Mouse (Mus musculus): ENCODE data around the gene Synm. TPM values are rescaled to one million over a fixed set of nuclear protein-coding genes. Genes with fewer than 3 reads are reported as not detected.
A peak's percentile ranks its signal among the peaks of the same experiment; 100 is the strongest.

Synm gene
- total RNA-seq (2014; rRNA removed) = 6.0 and 11.6 TPM in 2 replicates
- polyA plus RNA-seq (2015; fragmentation: Nextera tagmentation; extraction: Ambion mirVana) = 4.2 and 4.7 TPM in 2 replicates

DNA sequence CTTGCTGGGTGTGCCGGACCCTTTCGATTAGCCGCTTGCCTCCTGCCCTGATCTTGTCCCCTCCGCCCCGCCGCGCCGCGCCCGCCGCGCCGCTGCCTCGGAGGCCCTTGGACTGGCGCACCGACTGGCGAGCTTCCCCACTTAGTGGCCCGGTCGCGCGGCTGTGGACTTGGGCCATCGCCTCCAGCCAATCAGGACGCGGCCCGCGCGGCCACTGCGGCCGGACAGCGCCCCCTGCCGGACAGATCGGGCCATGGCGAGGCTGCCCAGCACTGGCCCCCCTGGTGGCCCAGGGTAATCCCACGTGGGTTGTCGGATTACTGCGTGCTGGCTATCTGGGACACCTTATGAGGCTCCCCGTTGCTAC lies at the start of gene Synm:
Gene Synm, minus strand, starts transcription at position 114 of the 367 bp plus-strand sequence.
- Histone ChIP-seq H3K36me3 (ENCODE audit: insufficient read depth, low read length) (no peaks in the 10 kb centered on the region), H3K4me1 (ENCODE audit: insufficient read depth, low read length) (no peaks in the 10 kb centered on the region), H3K4me3 (ENCODE audit: low read depth, low read length) (peak within 1 kb of the TSS; percentile 65), H3K27ac (ENCODE audit: low read depth, low read length) (peak within 1 kb of the TSS; percentile 70), H3K9me3 (ENCODE audit: low read length) (no peaks in the 10 kb centered on the region), H3K4me2 (ENCODE audit: low read depth, low read length, poor library complexity, severe bottlenecking) (peak within 1 kb of the TSS; percentile 95), H3K9ac (replicated peaks; ENCODE audit: low read length, poor library complexity, severe bottlenecking) (peak within 1 kb of the TSS; percentile 57), H3K27me3 (ENCODE audit: insufficient read depth, low read length) (no peaks in the 10 kb centered on the region)
- 1% methylated on average over 34 of the region's 37 CpGs for WGBS
- DNase-seq (ENCODE audit: low spot score) = peak; percentile 88
- ATAC-seq (ENCODE audit: low FRiP score) = peak; percentile 92
- TF ChIP-seq CTCF (IDR thresholded peaks at IDR 0.05) = peak; percentile 96

DNA sequence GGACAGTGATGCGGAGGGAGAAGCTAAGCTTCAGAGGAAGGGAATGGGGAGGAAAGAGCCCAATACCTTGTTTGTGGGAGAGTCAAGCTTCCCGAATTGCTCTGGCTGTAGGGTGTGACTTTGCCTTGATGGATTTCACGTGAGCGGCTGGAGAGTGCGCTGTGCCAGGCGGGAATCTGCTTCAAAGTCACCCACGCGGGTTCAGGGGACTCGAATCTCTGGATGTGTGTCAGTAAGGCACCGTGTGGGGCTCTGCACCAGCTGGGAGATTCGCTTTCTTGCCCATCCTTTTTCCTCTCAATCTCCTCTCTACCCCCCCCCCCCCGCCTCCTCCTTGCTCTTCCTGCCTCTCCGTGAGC lies 44.3 kb upstream of the Synm start:
- no peak overlapping the region for H3K27ac ChIP-seq (ENCODE audit: low read depth, low read length)
- ATAC-seq (ENCODE audit: low FRiP score) (peak; percentile 44), DNase-seq (ENCODE audit: low spot score) (no peak)
- H3K4me1 ChIP-seq (ENCODE audit: insufficient read depth, low read length) = 0 out of 2 replicates have a peak, but pooled peaks cover 8% of the 10 kb centered on the region
- H3K9me3 ChIP-seq (ENCODE audit: low read length) = no peaks in the 10 kb centered on the region
- H3K4me2 ChIP-seq (ENCODE audit: low read depth, low read length, poor library complexity, severe bottlenecking) = peak overlapping the region; percentile 72
- 14% methylated on average over 12 of the region's 13 CpGs for WGBS
- peak overlapping the region; percentile 31 for H3K4me3 ChIP-seq (ENCODE audit: low read depth, low read length)
- TF ChIP-seq CTCF (IDR thresholded peaks at IDR 0.05) = no peak
- peak overlapping the region; percentile 44; the same call in 1 of the 2 replicates for H3K9ac ChIP-seq (replicated peaks; ENCODE audit: low read length, poor library complexity, severe bottlenecking)
- no peaks in the 10 kb centered on the region for H3K27me3 ChIP-seq (ENCODE audit: insufficient read depth, low read length)
- H3K36me3 ChIP-seq (ENCODE audit: insufficient read depth, low read length) = no peaks in the 10 kb centered on the region

DNA sequence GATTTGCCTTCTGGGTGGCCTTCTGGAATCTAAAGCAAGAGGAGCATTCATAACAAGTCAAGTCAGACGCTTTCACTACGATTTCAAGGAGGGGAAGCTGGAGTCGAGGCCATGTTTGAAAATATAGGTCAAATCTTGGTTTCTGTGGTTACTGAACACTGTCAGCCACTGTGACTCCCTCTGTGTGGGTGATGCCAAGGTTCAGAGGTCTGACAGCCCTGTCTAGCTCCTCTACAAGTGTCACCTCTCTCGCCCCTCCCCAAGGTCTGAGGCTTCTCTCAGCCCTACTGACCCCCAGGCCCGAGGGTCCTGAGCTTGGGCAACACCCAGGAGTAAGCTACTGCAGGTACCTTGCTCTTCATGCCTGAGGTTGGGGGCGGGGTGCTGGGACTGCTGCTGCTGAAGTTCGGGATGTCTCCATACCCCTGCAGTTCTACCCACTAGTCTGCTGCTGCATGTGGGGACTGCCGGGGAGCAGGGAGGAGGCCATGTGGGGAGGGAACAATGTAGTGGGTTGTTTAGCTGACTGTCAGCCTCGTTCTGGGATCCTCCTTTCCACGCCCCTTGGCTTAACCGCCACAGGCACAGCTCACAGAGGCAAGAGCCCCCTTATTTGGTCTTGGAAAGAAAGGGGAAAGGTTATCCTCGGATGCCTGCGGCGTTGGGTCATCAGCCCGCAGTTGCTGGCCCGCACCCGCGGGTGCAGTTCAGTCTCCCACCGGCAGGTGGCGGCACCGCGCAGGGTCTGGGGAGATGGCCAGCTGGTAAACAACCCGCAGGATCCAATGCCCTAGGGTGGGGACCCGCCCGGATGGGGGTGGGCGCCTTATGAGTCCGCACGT lies 43.7 kb upstream of the Synm start:
- no peaks in the 10 kb centered on the region for H3K36me3 ChIP-seq (ENCODE audit: insufficient read depth, low read length)
- TF ChIP-seq CTCF (IDR thresholded peaks at IDR 0.05) = peak; percentile 99
- H3K9me3 ChIP-seq (ENCODE audit: low read length) = no peaks in the 10 kb centered on the region
- peak overlapping the region; percentile 44; the same call in 1 of the 2 replicates for H3K9ac ChIP-seq (replicated peaks; ENCODE audit: low read length, poor library complexity, severe bottlenecking)
- 0 out of 2 replicates have a peak, but pooled peaks cover 8% of the 10 kb centered on the region for H3K4me1 ChIP-seq (ENCODE audit: insufficient read depth, low read length)
- H3K4me2 ChIP-seq (ENCODE audit: low read depth, low read length, poor library complexity, severe bottlenecking) = peak overlapping the region; percentile 72
- WGBS = 16% methylated on average over 26 of the region's 28 CpGs
- H3K4me3 ChIP-seq (ENCODE audit: low read depth, low read length) = peak overlapping the region; percentile 31
- DNase-seq (ENCODE audit: low spot score) = peak; percentile 63
- H3K27ac ChIP-seq (ENCODE audit: low read depth, low read length) = no peak overlapping the region
- ATAC-seq (ENCODE audit: low FRiP score) = peak; percentile 69
- no peaks in the 10 kb centered on the region for H3K27me3 ChIP-seq (ENCODE audit: insufficient read depth, low read length)

DNA sequence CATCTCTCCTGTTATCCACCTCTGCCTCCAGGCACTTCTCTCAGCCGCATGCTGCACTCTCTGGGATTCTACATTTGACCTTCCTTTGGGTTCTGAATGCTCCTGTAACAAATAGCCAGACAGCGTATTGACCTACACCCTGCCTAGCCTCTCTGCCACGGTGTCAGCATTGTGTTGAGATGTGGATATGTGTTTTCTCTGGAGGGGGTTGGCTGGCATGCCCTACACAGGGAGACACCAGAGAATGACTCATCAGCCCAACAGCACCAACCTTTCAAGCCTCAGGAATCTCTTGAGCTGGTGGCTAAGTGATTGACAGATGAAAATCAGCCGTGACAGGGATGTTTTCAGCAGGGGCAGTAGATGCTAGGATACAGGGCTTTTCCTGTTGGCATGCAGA lies 41.5 kb upstream of the Synm start:
- no peaks in the 10 kb centered on the region for H3K9me3 ChIP-seq (ENCODE audit: low read length)
- no peak for TF ChIP-seq CTCF (IDR thresholded peaks at IDR 0.05)

DNA sequence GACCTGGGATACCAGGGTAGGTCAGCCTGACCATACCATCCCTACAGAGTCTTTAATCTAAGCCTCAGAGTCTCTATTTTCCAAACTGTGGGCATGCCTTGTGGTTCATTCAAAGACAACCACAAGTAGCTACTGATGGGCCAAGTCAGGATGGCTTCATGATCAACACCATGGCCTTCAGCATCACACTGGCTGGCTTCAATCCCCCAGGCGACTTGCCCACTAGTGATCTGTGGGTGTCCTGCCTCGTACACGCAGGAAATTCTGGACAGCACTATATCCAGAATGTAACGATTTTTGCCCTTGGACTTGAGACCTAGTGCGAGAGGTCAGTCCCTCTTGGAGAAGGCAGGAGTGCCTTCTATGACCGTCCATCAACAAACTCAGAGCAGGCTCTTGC lies 41.0 kb upstream of the Synm start:
- ATAC-seq (ENCODE audit: low FRiP score) (no peak), DNase-seq (ENCODE audit: low spot score) (no peak)
- no peak for TF ChIP-seq CTCF (IDR thresholded peaks at IDR 0.05)
- H3K9me3 ChIP-seq (ENCODE audit: low read length) = no peaks in the 10 kb centered on the region
- no peak overlapping the region for H3K4me3 ChIP-seq (ENCODE audit: low read depth, low read length)
- H3K27ac ChIP-seq (ENCODE audit: low read depth, low read length) = no peak overlapping the region
- H3K9ac ChIP-seq (replicated peaks; ENCODE audit: low read length, poor library complexity, severe bottlenecking) = no peak overlapping the region
- no peak overlapping the region for H3K4me2 ChIP-seq (ENCODE audit: low read depth, low read length, poor library complexity, severe bottlenecking)
- no peaks in the 10 kb centered on the region for H3K36me3 ChIP-seq (ENCODE audit: insufficient read depth, low read length)
- 92% methylated on average over 6 of the region's 6 CpGs for WGBS
- no peaks in the 10 kb centered on the region for H3K27me3 ChIP-seq (ENCODE audit: insufficient read depth, low read length)
- 0 out of 2 replicates have a peak, but pooled peaks cover 8% of the 10 kb centered on the region for H3K4me1 ChIP-seq (ENCODE audit: insufficient read depth, low read length)

More for the DNA sequence above, 41.5 kb upstream of the Synm start:
- Histone ChIP-seq H3K4me1 (ENCODE audit: insufficient read depth, low read length) (0 out of 2 replicates have a peak, but pooled peaks cover 8% of the 10 kb centered on the region), H3K36me3 (ENCODE audit: insufficient read depth, low read length) (no peaks in the 10 kb centered on the region), H3K4me3 (ENCODE audit: low read depth, low read length) (no peak overlapping the region), H3K27ac (ENCODE audit: low read depth, low read length) (no peak overlapping the region), H3K4me2 (ENCODE audit: low read depth, low read length, poor library complexity, severe bottlenecking) (no peak overlapping the region), H3K9ac (replicated peaks; ENCODE audit: low read length, poor library complexity, severe bottlenecking) (no peak overlapping the region), H3K27me3 (ENCODE audit: insufficient read depth, low read length) (no peaks in the 10 kb centered on the region)
- no peak for ATAC-seq (ENCODE audit: low FRiP score)
- 42% methylated on average over 4 of the region's 4 CpGs for WGBS
- no peak for DNase-seq (ENCODE audit: low spot score)

DNA sequence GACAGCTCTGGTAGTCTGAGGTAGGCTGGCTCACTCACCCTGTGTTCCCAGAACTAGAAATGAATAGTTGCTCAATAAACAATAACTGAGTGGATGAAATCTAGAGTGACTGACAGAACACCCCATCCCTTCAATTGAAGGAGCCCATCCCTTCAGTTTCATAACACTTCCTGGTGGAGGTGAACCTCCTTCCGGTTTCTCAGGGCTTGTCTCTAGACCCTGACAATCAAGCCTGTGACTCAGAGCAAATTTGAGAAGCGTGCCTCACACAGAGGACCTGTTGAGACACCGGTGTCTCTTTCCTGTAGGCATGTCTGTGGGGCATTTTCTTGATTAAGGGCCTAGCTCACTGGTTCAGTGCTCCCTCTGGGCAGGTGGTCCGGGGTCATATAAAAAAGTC lies 38.9 kb upstream of the Synm start:
- ATAC-seq (ENCODE audit: low FRiP score) (no peak), DNase-seq (ENCODE audit: low spot score) (no peak)
- 93% methylated on average over 4 of the region's 4 CpGs for WGBS
- Histone ChIP-seq H3K36me3 (ENCODE audit: insufficient read depth, low read length) (no peaks in the 10 kb centered on the region), H3K4me3 (ENCODE audit: low read depth, low read length) (no peak overlapping the region), H3K4me2 (ENCODE audit: low read depth, low read length, poor library complexity, severe bottlenecking) (no peak overlapping the region), H3K27me3 (ENCODE audit: insufficient read depth, low read length) (no peaks in the 10 kb centered on the region), H3K9me3 (ENCODE audit: low read length) (no peaks in the 10 kb centered on the region), H3K4me1 (ENCODE audit: insufficient read depth, low read length) (0 out of 2 replicates have a peak, but pooled peaks cover 6% of the 10 kb centered on the region), H3K27ac (ENCODE audit: low read depth, low read length) (no peak overlapping the region), H3K9ac (replicated peaks; ENCODE audit: low read length, poor library complexity, severe bottlenecking) (no peak overlapping the region)
- TF ChIP-seq CTCF (IDR thresholded peaks at IDR 0.05) = no peak

All from midbrain, postnatal 0 days (tissue).